Mouse (Mus musculus): ENCODE results near the gene Vps8. TPM values are rescaled to one million over a fixed set of nuclear protein-coding genes. Genes with fewer than 3 reads are reported as not detected.

The Vps8 gene
- polyA plus RNA-seq, 1 experiment from 2014 or later = 15.1 TPM

Other genes with a start within 250 kb of the Vps8 start
- 33.1 and 35.7 TPM in 2 replicates for gene Ephb3, start 218.4 kb upstream of the Vps8 start, polyA plus RNA-seq (2014; fragmentation: Nextera tagmentation; extraction: Ambion mirVana)